Mouse (Mus musculus) brain, adult 2 months (tissue): ENCODE results near the gene Naip5.
"Not testable (repeated sequence)": the region's sequence is repeated elsewhere in the genome, so short reads cannot be mapped to it uniquely, and the experiment has no call there.

Experiments
- DNase-seq: peaks from one replicate; pipeline ENCODE4 v3.0.0; 2011; ENCODE audit warnings: low read depth, low spot score

The Naip5 gene

DNA sequence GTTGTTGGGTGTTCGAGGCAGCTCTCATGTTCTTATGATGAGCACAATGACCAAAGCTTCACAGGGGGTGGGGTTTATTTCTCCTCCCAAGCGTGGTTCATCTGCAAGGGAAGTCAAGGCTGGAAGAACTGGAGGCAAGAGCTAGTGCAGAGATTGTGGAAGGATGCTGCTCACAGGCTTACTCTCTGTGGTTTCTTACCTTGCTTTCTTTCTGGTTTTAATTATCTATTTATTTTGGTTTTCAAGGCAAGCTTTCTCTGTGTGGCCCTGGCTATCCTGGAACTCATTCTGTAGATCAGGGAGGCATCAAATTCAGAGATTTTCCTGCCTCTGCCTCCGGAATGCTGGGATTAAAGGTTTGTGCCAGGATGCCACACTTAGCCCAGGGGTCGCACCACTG, at the start of gene Naip5:
Naip5 (minus strand) TSS at position 101 of the 400 bp plus-strand sequence.
- not testable (repeated sequence) for DNase-seq

DNA sequence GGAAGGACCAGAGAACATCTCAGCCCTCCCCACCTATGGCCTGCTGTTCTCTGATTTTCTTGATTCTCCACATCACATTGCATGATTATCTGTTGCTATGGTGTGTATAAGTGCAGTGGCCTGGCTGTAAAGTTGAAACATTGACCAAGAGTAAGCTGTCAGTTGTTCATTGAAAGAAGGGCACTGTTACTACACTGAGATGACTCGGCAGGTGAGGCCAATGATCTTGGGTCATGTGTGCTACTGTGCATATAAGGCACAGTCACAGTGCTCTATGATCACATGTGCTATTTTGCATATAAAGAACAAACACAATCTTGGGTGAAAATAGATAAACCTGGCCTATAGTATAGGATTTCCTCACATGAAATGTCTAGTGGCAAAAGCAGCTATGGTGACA, 38.5 kb upstream of the Naip5 start:
- no peak for DNase-seq

DNA sequence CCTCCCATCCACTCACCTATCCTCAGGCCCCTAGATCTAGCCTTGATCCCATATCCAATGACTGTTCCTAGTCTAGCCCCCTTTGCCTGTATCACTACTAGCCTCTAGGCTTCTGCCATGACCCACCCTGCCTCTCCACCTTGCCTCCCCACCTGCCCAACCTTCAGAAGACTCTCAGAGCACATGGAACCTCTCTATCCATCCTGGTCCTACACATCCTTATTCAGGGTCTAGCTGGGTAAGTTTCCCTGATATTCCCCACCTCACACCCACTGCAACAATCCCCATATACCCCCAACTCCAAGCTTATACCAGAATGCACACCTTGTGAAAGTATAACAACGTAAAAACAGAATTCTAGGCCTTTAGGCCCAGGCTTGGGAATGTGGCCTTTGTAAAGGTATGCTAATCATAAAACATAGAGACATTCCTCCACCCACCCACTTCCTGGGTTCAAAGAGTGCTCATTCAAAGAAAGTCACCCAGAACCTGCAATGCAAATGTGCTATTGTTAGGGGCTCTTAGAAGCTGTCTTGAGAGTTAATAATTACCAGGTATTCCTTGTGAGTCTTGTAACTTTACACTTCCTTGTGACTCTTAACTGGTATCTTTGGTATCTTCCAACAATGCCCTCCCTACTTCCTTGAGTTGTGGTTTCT, 25.5 kb upstream of the Naip5 start:
- not testable (repeated sequence) for DNase-seq

DNA sequence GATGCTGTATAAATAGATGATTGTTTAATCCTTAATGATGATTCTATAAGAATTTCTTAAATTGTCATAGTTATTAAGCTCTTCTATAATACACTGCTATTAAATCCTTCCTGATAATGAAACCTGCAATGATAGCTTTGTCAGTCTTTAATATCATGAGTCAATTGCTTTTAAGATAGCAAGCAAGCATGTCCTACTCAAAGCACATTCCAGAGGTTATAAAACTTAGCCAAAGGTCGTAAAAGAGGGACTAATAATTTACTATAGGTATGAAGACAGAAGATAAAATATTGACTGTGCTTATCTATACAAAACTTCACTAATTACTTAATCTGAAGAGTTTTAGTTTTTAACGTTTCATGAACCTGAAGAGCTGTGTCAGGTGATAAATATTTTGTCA, 10.9 kb upstream of the Naip5 start:
- not testable (repeated sequence) for DNase-seq

DNA sequence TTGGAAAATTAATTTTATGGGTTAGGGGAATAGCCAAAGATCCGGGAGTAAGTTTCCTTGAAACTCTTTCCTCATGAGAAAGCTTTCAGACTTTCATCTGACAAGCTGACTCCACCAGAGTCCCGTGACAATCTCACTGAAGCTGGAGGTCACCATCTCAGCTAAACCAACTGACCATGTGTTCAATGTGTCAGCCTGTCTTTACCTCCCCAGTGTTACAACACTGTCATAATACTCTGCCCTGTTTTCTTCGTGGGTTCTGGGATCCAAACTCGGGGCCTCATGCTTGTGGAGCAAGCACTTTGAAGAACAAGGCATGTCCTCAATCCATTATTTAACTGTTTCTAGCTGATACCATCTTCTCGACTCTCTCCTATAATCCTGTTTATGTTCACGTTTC, 9.8 kb upstream of the Naip5 start:
- not testable (repeated sequence) for DNase-seq

DNA sequence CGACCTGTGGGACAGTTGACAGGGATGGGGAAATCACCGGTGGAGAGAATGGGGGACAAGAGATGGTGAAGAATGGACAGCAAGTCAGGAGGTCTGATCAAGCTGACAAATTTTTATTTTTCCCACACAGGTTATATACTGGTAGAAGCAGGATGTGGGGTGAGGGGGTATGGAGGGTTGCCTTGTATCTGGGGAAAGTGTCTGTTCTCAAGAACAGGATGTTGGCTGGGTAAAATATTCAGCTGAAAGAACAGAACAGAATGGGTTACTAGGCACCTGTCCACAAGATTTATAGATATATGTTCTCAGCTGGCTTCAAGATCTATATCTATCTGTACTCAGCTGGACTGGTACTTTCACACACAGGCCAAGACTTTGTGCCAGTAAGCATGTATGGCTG, 5.8 kb upstream of the Naip5 start:
- not testable (repeated sequence) for DNase-seq

DNA sequence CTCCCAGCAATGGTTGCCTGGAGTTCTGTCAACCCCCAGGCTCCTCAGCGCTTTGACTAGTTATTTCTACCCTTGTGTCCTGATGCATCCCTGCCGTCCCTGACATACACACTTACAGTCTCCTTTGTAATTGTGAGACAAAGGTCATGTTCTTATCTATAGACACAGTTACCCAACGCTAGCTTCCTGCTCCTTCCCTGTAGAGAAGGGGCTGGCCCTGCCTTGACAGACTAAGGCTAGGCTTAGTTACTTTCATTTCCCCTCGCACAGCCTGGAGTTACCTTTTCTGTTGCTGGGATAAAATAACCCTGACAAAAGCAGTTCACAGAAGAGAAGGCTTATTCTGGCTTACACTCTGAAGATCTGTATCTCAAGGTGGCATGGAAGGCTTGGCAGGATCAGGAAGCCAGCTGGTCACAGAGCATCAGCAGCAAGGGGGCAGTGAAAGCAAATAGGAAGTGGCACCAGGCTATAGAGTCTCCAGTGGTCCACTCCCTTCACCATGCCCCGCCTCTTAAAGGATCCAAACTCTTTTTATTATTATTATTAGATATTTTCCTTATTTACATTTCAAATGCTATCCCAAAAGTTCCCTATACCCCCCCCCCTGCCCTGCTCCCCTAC, 885 bp upstream of the Naip5 start:
- DNase-seq, result not testable (repeated sequence)

DNA sequence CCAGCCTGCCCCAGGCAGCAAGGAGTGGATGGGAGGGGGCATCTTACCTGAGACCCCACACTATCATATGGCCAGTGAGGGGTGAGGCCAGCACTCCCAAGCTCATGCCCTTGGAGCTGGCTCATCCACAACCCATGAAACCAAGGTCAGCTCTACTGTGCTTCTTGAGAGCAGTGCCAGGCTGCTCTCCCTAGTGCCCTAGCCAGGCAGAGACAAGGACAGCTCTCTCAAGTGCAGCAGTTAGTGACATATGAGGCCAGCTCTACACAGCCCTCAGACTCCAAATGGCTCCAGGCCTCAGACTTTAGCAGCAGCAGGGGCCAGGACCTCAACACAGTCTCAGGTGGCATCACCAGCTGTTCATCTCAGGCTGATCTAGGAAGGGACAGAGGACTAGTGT, 2.4 kb downstream of the Naip5 start:
- DNase-seq, result no peak

DNA sequence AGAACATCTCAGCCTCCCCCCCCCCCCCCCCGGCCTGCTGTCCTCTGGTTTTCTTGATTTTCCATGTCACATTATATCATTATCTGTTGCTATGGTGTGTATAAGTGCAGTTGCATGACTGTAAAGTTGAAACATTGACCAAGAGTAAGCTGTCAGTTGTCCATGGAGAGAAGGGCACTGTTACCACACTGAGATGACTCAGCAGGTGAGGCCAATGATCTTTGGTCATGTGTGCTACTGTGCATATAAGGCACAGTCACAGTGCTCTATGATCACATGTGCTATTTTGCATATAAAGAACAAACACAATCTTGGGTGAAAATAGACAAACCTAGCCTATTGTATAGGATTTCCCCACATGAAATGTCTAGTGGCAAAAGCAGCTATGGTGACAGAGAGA, 32.4 kb downstream of the Naip5 start:
- not testable (repeated sequence) for DNase-seq

DNA sequence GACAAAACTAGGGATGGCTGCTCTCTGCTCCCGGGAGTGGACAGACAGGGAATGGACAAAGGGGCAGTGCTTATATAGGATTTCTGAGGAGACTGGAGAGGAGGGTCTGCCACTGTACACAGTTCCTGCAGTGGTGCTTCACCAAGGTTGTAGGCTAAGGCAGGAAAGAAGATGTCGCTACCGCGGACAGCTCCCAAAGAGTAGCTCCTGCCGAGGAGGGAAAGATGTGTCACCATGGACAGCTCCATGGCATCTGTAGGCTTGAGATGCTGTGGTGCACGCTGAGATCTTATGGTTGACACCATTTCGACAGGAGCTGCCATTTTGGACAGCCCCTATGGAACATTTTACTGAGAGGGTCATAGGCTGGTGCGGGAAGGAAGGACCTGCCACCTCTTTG, 35.6 kb downstream of the Naip5 start:
- DNase-seq, result no peak

DNA sequence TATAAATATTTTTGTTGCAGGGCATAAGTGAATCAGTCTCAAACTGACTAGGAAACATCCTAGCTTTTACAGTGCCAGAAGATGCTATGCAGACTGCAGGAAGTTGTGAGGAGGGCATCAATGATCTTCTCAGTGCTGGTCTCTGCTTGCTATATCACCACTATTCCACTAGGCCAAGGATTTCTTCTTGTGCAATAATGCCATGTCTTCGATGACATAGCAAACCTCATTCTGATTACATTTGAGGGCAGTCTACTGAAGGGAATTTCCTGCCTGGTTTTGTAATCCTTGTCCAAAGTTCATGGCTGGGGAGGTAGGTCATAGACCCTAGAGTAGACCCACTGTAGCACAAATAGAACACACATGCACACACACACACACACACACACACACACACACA, 42.8 kb downstream of the Naip5 start:
- no peak for DNase-seq

DNA sequence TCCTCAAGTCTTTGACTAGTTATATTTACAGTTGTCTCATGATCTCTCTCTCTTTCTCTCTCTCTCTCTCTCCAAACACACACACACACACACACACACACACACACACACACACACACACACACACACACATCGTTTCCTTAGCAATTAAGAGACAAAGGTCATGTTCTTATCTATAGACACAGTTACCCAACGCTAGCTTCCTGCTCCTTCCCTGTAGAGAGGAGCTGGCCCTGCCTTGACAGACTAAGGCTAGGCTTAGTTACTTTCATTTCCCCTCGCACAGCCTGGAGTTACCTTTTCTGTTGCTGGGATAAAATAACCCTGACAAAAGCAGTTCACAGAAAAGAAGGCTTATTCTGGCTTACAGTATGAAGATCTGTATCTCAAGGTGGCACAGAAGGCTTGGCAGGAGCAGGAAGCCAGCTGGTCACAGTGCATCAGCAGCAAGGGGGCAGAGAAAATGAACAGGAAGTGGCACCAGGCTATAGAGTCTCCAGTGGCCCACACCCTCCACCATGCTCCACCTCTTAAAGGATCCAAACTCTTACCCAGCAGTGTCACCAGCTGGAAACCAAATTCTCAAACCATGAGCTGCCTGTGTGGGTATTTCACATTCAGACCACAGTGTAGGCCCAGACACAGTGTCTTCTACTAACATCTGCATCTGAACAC, 44.3 kb downstream of the Naip5 start, which contains the start of gene Naip2:
Naip2 (minus strand) TSS at position 434 of the 675 bp plus-strand sequence.
- not testable (repeated sequence) for DNase-seq

DNA sequence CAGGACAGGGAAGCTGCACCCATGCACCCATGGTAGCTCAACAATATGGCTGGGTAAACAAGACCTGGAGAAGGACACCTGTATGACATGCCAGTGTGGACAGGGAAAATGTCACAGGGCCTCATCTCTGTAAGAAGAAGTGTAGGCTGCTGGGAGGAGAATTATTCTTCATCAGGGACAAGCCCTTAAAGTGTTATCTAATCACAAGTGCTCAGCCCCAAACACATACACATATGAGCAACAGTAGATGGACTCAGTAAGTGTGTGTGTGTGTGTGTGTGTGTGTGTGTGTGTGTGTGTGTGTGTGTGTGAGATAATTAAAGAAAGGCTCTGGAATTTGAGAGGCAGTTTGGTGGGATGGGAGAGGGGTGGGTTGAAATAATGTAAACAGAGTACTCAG, 45.3 kb downstream of the Naip5 start:
- no peak for DNase-seq

DNA sequence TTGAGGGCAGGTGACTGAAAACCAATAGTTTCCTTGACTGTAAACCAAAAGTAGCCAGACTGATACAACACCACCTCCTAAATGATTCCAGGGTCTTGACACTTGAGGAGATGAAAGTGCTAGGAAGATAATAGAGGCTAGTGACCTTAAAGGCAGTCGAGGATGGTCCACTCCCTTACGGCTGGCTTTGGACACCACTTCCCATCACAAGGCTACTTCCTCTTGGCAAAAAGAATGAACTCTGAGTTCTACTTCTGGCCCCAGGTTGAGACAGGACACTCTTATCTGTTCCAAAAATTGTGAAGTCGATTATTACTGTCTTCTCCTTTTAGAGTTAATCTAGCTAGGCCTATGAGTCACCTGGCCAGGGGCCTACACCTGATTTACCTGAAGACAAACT, 50.7 kb downstream of the Naip5 start:
- DNase-seq, result no peak

DNA sequence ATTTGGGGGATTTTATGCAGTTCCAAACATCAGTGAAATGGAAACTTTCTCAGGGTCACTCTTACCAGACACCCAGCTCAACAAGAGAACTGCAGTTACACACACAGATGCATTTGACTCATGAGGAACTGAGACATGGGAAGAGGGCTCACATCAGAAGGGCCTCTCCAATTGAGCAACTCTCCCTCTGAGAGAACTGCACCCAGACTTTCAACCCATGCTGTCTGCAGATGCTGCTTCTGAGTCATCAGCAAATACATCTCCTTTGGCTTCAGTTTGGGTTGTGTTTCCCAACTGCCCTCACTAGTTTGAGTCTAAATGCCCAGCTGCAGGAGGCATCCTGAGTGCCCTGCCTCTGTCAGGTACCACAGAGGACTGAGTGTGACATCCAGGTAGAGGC, 63.0 kb downstream of the Naip5 start:
- peak; percentile 16 for DNase-seq

DNA sequence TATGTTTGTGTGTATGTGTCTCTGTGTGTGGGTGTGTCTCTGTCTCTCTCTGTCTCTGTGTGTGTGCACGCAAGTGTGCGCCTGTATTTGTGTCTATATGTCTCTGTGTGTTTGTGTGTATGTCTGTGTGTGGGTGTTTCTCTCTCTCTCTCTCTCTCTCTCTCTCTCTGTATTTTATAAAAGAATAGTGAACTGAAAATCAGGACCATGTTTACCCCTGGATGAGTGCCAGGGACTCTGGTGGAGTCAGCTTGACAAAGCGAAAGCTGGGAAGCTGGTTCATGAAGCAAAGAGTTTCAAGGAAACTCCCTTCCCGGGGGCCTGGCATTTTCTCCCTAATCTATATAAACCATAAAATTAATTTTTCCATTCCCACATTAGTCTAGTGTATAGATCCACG, 71.8 kb downstream of the Naip5 start:
- peak; percentile 6 for DNase-seq

DNA sequence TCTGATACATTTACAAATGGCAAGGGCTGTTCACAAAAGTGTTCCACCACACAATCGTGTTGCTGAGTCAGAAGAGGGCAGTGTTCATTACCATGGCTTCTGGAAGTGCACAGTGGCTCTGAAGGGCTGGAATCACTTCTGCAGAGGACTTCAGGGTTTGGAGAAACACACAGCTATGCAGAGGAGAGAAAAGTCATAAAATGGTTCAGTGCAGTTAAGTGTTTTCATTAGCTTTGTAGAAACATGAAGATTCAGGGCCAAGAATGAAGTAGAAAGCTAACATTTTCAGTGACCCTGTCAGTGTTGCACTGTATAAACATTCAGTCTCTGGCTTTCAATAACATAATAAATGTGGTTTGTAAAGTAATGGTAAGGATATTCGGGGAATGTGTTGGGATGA, 79.7 kb downstream of the Naip5 start:
- DNase-seq, result not testable (repeated sequence)

DNA sequence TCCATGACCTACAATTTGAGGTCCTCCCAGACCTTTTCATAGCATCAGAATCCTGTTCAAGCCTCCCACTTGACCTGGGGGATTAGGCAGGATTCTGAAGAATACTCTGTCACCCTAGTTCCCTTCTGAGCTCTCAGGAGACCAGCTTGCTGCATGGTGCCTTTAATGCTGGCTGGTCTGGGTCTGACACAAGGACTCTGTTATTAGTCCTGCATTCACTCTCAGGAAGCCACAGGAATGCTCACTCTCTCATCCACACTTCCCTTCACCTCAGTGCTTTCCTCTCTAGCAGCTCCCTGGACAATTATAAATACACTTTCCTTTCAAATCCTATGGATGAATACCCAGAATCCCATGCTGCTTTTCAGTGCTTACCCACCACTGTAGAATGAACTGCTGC, 83.7 kb downstream of the Naip5 start:
- DNase-seq, result not testable (repeated sequence)
